Mouse (Mus musculus) E14TG2a.4 (cell line): ENCODE data around the gene Podxl2.

Experiments
- H3K27me3 ChIP-seq: 2 replicates; pipeline ENCODE4 v1.6.1; 2014; ENCODE audit warnings: low read length, control low read depth; ENCODE audit not compliant: insufficient read depth
- H3K36me3 ChIP-seq: 2 replicates; pipeline ENCODE4 v1.6.1; 2014; ENCODE audit warnings: low read length, control low read depth; ENCODE audit not compliant: insufficient read depth
- H3K4me1 ChIP-seq: replicated peaks from 2 replicates; pipeline ENCODE4 v1.6.1; 2014; ENCODE audit warnings: low read depth, low read length, control low read depth
- H3K4me3 ChIP-seq: replicated peaks from 2 replicates; pipeline ENCODE4 v1.5.1; 2014; ENCODE audit warnings: mild to moderate bottlenecking, low read length
- H3K9me3 ChIP-seq: 2 replicates; pipeline ENCODE4 v1.6.1; 2014; ENCODE audit warnings: low read length, control low read depth
- CTCF ChIP-seq: conservative IDR thresholded peaks from 2 replicates; pipeline ENCODE4 v1.5.1; 2014; ENCODE audit warnings: low read length
- NANOG ChIP-seq: IDR thresholded peaks from 2 replicates; pipeline ENCODE4 v1.6.1; 2014; ENCODE audit warnings: borderline replicate concordance, low read length, mixed read lengths
- POU5F1 ChIP-seq: IDR thresholded peaks from 2 replicates; pipeline ENCODE4 v1.6.1; 2014; ENCODE audit warnings: low read length, borderline replicate concordance

The Podxl2 gene

GRCm38 (mm10) chr6:88874868-88875508 is at the start of gene Podxl2:
Gene Podxl2 (minus strand): TSS chr6:88875044.
- Histone ChIP-seq H3K36me3 (peaks cover 14% of the 10 kb centered on the region), H3K4me3 (peak within 1 kb of the TSS; percentile 85), H3K4me1 (peaks cover 9% of the 10 kb centered on the region; the same call in 1 of the 2 replicates), H3K9me3 (0 out of 2 replicates have a peak, but pooled peaks cover 2% of the 10 kb centered on the region), H3K27me3 (peaks cover 59% of the 10 kb centered on the region)
- no peak for TF ChIP-seq CTCF
- no peak for TF ChIP-seq POU5F1
- TF ChIP-seq NANOG = no peak

GRCm38 (mm10) chr6:88918802-88919201 is 44.0 kb upstream of the Podxl2 start:
- no peaks in the 10 kb centered on the region for H3K36me3 ChIP-seq
- H3K9me3 ChIP-seq = peaks cover 7% of the 10 kb centered on the region
- peaks cover 38% of the 10 kb centered on the region for H3K27me3 ChIP-seq
- TF ChIP-seq NANOG (no peak), CTCF (no peak), POU5F1 (no peak)
- H3K4me3 ChIP-seq = no peak overlapping the region
- H3K4me1 ChIP-seq = no peaks in the 10 kb centered on the region; the same call in none of the 2 replicates

- Histone ChIP-seq H3K9me3 (no peaks in the 10 kb centered on the region), H3K4me1 (peaks cover 8% of the 10 kb centered on the region), H3K27me3 (peaks cover 29% of the 10 kb centered on the region), H3K36me3 (peaks cover 7% of the 10 kb centered on the region; the same call in 1 of the 2 replicates), H3K4me3 (no peak overlapping the region)
- TF ChIP-seq NANOG (no peak), CTCF (peak; percentile 69)
Measured at GRCm38 (mm10) chr6:88916153-88916552, 41.3 kb upstream of the Podxl2 start.

- Histone ChIP-seq H3K4me1 (peaks cover 14% of the 10 kb centered on the region), H3K9me3 (no peaks in the 10 kb centered on the region), H3K36me3 (peaks cover 13% of the 10 kb centered on the region), H3K27me3 (peaks cover 25% of the 10 kb centered on the region), H3K4me3 (no peak overlapping the region)
- TF ChIP-seq NANOG (no peak), CTCF (no peak), POU5F1 (no peak)
Measured at GRCm38 (mm10) chr6:88915510-88915909, 40.7 kb upstream of the Podxl2 start.

- Histone ChIP-seq H3K4me1 (peaks cover 14% of the 10 kb centered on the region), H3K4me3 (no peak overlapping the region)
- TF ChIP-seq POU5F1 (no peak), CTCF (no peak), NANOG (no peak)
Measured at GRCm38 (mm10) chr6:88914799-88915198, 40.0 kb upstream of the Podxl2 start.

GRCm38 (mm10) chr6:88913440-88913839 is 38.6 kb upstream of the Podxl2 start:
- peaks cover 14% of the 10 kb centered on the region for H3K4me1 ChIP-seq
- peaks cover 13% of the 10 kb centered on the region for H3K27me3 ChIP-seq
- TF ChIP-seq CTCF (no peak), NANOG (no peak), POU5F1 (no peak)
- H3K4me3 ChIP-seq = no peak overlapping the region
- H3K9me3 ChIP-seq = no peaks in the 10 kb centered on the region
- H3K36me3 ChIP-seq = peaks cover 32% of the 10 kb centered on the region

More at GRCm38 (mm10) chr6:88914799-88915198, 40.0 kb upstream of the Podxl2 start:
- no peaks in the 10 kb centered on the region for H3K9me3 ChIP-seq
- H3K36me3 ChIP-seq = peaks cover 20% of the 10 kb centered on the region
- peaks cover 21% of the 10 kb centered on the region for H3K27me3 ChIP-seq

- Histone ChIP-seq H3K4me1 (peaks cover 14% of the 10 kb centered on the region), H3K27me3 (peaks cover 9% of the 10 kb centered on the region), H3K4me3 (no peak overlapping the region), H3K9me3 (no peaks in the 10 kb centered on the region), H3K36me3 (peaks cover 36% of the 10 kb centered on the region)
- TF ChIP-seq CTCF = no peak
- no peak for TF ChIP-seq NANOG
- TF ChIP-seq POU5F1 = no peak
Measured at GRCm38 (mm10) chr6:88913022-88913421, 38.2 kb upstream of the Podxl2 start.

GRCm38 (mm10) chr6:88909151-88909550 is 34.3 kb upstream of the Podxl2 start:
- no peak overlapping the region for H3K4me3 ChIP-seq
- no peaks in the 10 kb centered on the region for H3K9me3 ChIP-seq
- H3K4me1 ChIP-seq = peaks cover 49% of the 10 kb centered on the region
- no peak for TF ChIP-seq NANOG
- no peak for TF ChIP-seq POU5F1
- TF ChIP-seq CTCF = no peak
- no peaks in the 10 kb centered on the region for H3K27me3 ChIP-seq
- peaks cover 47% of the 10 kb centered on the region for H3K36me3 ChIP-seq
